Mouse (Mus musculus) heart, adult 2 months (tissue): ENCODE data around the gene Pdxdc1. TPM values are rescaled to one million over a fixed set of nuclear protein-coding genes. Genes with fewer than 3 reads are reported as not detected.

Experiments used
- DNase-seq, 2 experiments: peaks; one replicate each; pipeline ENCODE4 v3.0.0; 2021
- H3K27ac ChIP-seq: fragments of 200-600 bp; 2 replicates; pipeline ENCODE4 v1.8.1; 2022
- H3K27me3 ChIP-seq: fragments of 200-500 bp; 2 replicates; pipeline ENCODE4 v1.6.1; 2012; ENCODE audit warnings: mild to moderate bottlenecking, low read length, inconsistent platforms, mixed read lengths; ENCODE audit not compliant: control insufficient read depth, insufficient read depth
- H3K36me3 ChIP-seq: fragments of 200-500 bp; 2 replicates; pipeline ENCODE4 v1.6.1; 2012; ENCODE audit warnings: low read length, inconsistent platforms; ENCODE audit not compliant: control insufficient read depth, insufficient read depth
- H3K4me1 ChIP-seq: fragments of 200-500 bp; 2 replicates; pipeline ENCODE4 v1.6.1; 2011; ENCODE audit warnings: low read length; ENCODE audit not compliant: control insufficient read depth, insufficient read depth
- H3K4me3 ChIP-seq: fragments of 200-600 bp; 2 replicates; pipeline ENCODE4 v1.8.1; 2022
- H3K79me2 ChIP-seq: fragments of 200-500 bp; replicated peaks from 2 replicates; pipeline ENCODE4 v1.6.1; 2012; ENCODE audit warnings: mild to moderate bottlenecking, inconsistent platforms, low read length, moderate library complexity, mixed read lengths; ENCODE audit not compliant: control insufficient read depth, insufficient read depth
- H3K9ac ChIP-seq: fragments of 200-500 bp; 2 replicates; pipeline ENCODE4 v1.6.1; 2012; ENCODE audit warnings: low read depth, mild to moderate bottlenecking, control low read depth, inconsistent platforms, low read length, mixed read lengths
- CTCF ChIP-seq: fragments of 200-600 bp; IDR thresholded peaks from 2 replicates; pipeline ENCODE4 v1.8.1; 2022; ENCODE audit warnings: antibody characterized with exemption, mild to moderate bottlenecking, moderate library complexity
- EP300 ChIP-seq: fragments of 200-500 bp; IDR thresholded peaks from 2 replicates; pipeline ENCODE4 v1.6.1; 2011; ENCODE audit warnings: low read depth, low read length, control low read depth; ENCODE audit not compliant: insufficient read depth
- POLR2A ChIP-seq: fragments of 200-500 bp; IDR thresholded peaks from 2 replicates; pipeline ENCODE4 v1.6.1; 2011; ENCODE audit warnings: mild to moderate bottlenecking, low read depth, low read length, control low read depth; ENCODE audit not compliant: insufficient read depth
- WGBS: fragments of 180-500 bp; shearing (Covaris S2); methylation state at CpG from one replicate; pipeline ENCODE4 v1.1.7; 2018; 5-methylcytosine and 5-hydroxymethylcytosine counted together
- intact Hi-C: fragments of 180-260 bp; cut with DNase I; formaldehyde crosslinking; loops from one replicate; pipeline ENCODE4 v1.15.1; 2025
- microRNA-seq, 2 experiments: library from miRNA; unstranded; fragments of <30 nt; microRNA quantifications; one replicate each; pipeline ENCODE4 v1.2.0; 2021
- polyA plus RNA-seq: library from polyadenylated mRNA; depleted of rRNA; stranded (reverse); fragments of >200 nt; gene quantifications from 2 replicates; pipeline ENCODE4 v1.2.3, GENCODE M21; 2012; rRNA removed
- total RNA-seq, 2 experiments: library from RNA; stranded (reverse); gene quantifications; 2 replicates each; pipeline ENCODE4 v1.2.3; 2021

Gene Pdxdc1
- total and polyA plus RNA-seq, 3 experiments = 67.3 to 92.7 (median 71.3) TPM

DNA sequence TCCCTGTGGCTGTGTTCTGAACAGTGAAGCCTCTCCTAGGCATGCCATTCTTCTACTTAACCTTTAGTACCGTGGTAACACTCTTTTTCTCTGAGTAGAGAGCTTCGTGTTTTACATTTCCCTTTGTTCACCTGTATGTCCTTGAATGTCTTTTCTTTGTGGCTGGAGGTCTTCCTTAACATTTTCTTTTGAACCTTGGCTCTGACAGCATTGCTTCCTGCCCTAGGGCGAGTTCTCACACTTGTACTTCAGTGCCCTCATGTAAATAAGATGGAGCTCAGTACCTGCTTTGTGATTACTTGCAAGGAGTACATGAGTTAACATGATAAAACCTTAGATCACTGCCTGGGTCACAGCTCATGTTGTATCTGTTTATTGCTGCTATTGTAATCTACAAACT is 117.0 kb downstream of the Pdxdc1 start:
- Histone ChIP-seq H3K4me1 (no peaks in the 10 kb centered on the region), H3K36me3 (peaks cover 12% of the 10 kb centered on the region), H3K27me3 (no peaks in the 10 kb centered on the region), H3K27ac (no peak overlapping the region), H3K79me2 (no peaks in the 10 kb centered on the region; the same call in 1 of the 2 replicates), H3K4me3 (no peak overlapping the region), H3K9ac (no peak overlapping the region)
- DNase-seq = no peak
- intact Hi-C loops = no loop called here
- 80% methylated on average over 3 of the region's 3 CpGs for WGBS
- no peak for TF ChIP-seq POLR2A
- TF ChIP-seq CTCF = no peak
- TF ChIP-seq EP300 = no peak

Small RNA genes within 50 kb of the gene (microRNA-seq; reads per million reads assigned to microRNA genes)
- 0 reads per million in 2 experiments for gene Gm27734

Other genes starting within 250 kb of the Pdxdc1 start
- 1 to 10 TPM; 8.9 to 9.1 TPM for gene Parn, start 235.0 kb downstream of the Pdxdc1 start, total RNA-seq
- 7.3 and 13.1 TPM in 2 replicates for gene Parn, start 235.0 kb downstream of the Pdxdc1 start, polyA plus RNA-seq
- 10 to 100 TPM; 41.8 to 51.6 TPM for gene Bfar, start 231.3 kb downstream of the Pdxdc1 start, total RNA-seq
- gene Bfar, start 231.3 kb downstream of the Pdxdc1 start, polyA plus RNA-seq = 35.2 and 51.5 TPM in 2 replicates
- 1 to 10 TPM; 2.6 to 2.7 TPM for gene 3110001I22Rik, start 231.2 kb downstream of the Pdxdc1 start, total RNA-seq
- gene 3110001I22Rik, start 231.2 kb downstream of the Pdxdc1 start, polyA plus RNA-seq = 1.1 and 1.2 TPM in 2 replicates
- not detected for gene Pla2g10, start 172.1 kb downstream of the Pdxdc1 start, total RNA-seq
- gene Pla2g10, start 172.1 kb downstream of the Pdxdc1 start, polyA plus RNA-seq = 0.16 TPM in 1 of 2 replicates, not detected in the other
- 10 to 100 TPM; 37.9 to 38.3 TPM for gene Rrn3, start 122.4 kb downstream of the Pdxdc1 start, total RNA-seq
- 17.2 and 25.4 TPM in 2 replicates for gene Rrn3, start 122.4 kb downstream of the Pdxdc1 start, polyA plus RNA-seq
- 10 to 100 TPM; 42.9 to 47.1 TPM for gene Ntan1, start 84.3 kb downstream of the Pdxdc1 start, total RNA-seq
- 40.2 and 46.2 TPM in 2 replicates for gene Ntan1, start 84.3 kb downstream of the Pdxdc1 start, polyA plus RNA-seq
- gene Mpv17l, start within 50 bp of the Pdxdc1 start, total RNA-seq = 1 to 10 TPM; 1.1 to 1.4 TPM
- 1.6 and 2.3 TPM in 2 replicates for gene Mpv17l, start within 50 bp of the Pdxdc1 start, polyA plus RNA-seq
- not detected for gene 2900011O08Rik, start 83.5 kb upstream of the Pdxdc1 start, total RNA-seq
- 0.21 and 0.29 TPM in 2 replicates for gene 2900011O08Rik, start 83.5 kb upstream of the Pdxdc1 start, polyA plus RNA-seq
- not detected for gene Ifitm7, start 83.8 kb upstream of the Pdxdc1 start, total RNA-seq
- gene Ifitm7, start 83.8 kb upstream of the Pdxdc1 start, polyA plus RNA-seq = not detected in 2 replicates